In the genomic region with DNA sequence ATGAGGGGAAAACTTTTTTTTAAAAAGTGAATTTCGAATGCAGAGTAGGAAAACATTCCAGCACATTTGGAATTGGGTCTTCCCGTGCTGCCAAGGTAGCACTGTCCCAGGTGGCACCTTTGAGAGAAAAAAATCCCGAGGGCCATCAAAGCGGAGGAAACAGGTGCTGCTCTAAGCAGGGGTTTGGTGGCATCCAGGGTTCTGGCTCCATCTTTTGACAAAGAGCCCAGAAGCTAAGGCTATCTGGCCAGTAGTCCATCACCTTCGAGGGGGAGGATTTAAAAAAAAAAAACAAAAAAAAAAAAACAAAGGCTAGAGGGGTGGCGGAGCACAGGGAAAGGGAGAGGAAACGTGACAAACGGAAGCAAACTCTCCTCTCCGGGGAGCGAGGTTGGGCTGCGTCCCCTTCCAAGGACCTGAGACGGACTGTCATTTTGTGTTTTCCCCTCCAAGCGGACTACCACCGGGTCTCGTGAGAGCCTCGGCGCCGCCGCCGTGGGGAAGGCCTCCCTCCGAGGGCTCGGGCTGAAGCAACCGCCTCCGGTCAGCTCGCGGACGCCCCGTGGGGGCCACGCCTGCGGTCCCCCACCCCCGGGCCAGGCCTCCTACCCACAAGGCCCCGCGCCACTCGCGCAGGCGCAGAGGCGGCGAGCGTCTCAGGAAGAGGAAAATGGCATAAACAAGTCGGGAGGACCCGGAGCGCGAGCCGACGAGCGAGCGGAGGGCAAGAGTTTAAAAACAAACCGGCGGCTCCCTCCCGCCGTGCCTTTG, we compare ENCODE assay signal across 8 mouse cellular contexts. TPM values are rescaled to one million over a fixed set of nuclear protein-coding genes. Genes with fewer than 3 reads are reported as not detected.
A peak's percentile ranks its signal among the peaks of the same experiment; 100 is the strongest.
DNase-seq lines count a peak whose midpoint lies in the region; ATAC-seq lines count a peak whose summit lies in the region.

Gene Pan3 (plus strand): TSS at position 627 of the 771 bp plus-strand sequence.

- no peaks in the 10 kb centered on the region; the same call in 1 of the 2 replicates for H3K4me1 ChIP-seq in hindbrain, embryonic 11.5 days (replicated peaks; ENCODE audit: control insufficient read depth, insufficient read depth, low read length)

- H3K27ac ChIP-seq in hindbrain, embryonic 11.5 days (ENCODE audit: low read depth, low read length): peak within 1 kb of the TSS; percentile 99

- peak; percentile 96 for DNase-seq in MN1 (ENCODE audit: low spot score)
- peak; percentile 97 for DNase-seq in cerebellum, adult 9-10 months
- peak; percentile 83 to 95 for DNase-seq in frontal cortex, adult 2 months (ENCODE audit: extremely low spot score in 1 of 2, low spot score in 1 of 2)
- peak; percentile 95 for DNase-seq in hindbrain, embryonic 11.5 days (ENCODE audit: low spot score)
- DNase-seq in layer of hippocampus, postnatal 10 days (ENCODE audit: low spot score in 2 of 2): peak; percentile 95 to 96
- DNase-seq in lung, postnatal 10 days: peak; percentile 96
- DNase-seq in ovary, postnatal 36 days (ENCODE audit: low spot score): peak; percentile 96
- DNase-seq in thymus, postnatal 25 days: peak; percentile 96

- no peaks in the 10 kb centered on the region for H3K9me3 ChIP-seq in hindbrain, embryonic 11.5 days (ENCODE audit: control insufficient read depth, low read length)

- ATAC-seq in hindbrain, embryonic 11.5 days (ENCODE audit: low FRiP score): peak; percentile 90

- H3K36me3 ChIP-seq in hindbrain, embryonic 11.5 days (ENCODE audit: control insufficient read depth, insufficient read depth, low read length): no peaks in the 10 kb centered on the region

- peak within 1 kb of the TSS; percentile 95 for H3K9ac ChIP-seq in hindbrain, embryonic 11.5 days (ENCODE audit: low read depth, low read length)

- peak within 1 kb of the TSS; percentile 99 for H3K4me3 ChIP-seq in hindbrain, embryonic 11.5 days (ENCODE audit: low read depth, low read length)

- under 1% methylated on average over 44 of the region's 51 CpGs for WGBS in hindbrain, embryonic 11.5 days

- H3K4me2 ChIP-seq in hindbrain, embryonic 11.5 days (replicated peaks; ENCODE audit: low read depth, low read length): peak within 1 kb of the TSS; percentile 77

- H3K27me3 ChIP-seq in hindbrain, embryonic 11.5 days (ENCODE audit: control insufficient read depth, insufficient read depth, low read length): no peaks in the 10 kb centered on the region

RNA-seq across cellular contexts. Expression of gene Pan3, which starts in this region (rescaled TPM):
- polyA plus RNA-seq in frontal cortex, adult 2 months (2012; rRNA removed): 48.7 and 55.7 TPM in 2 replicates
- polyA plus RNA-seq in hindbrain, embryonic 11.5 days (2014; fragmentation: Nextera tagmentation; extraction: Ambion mirVana): 43.6 and 63.8 TPM in 2 replicates
- total RNA-seq in layer of hippocampus, postnatal 10 days (2021): 10 to 100 TPM; 86.9 to 89.7 TPM

Comparison
In these comparisons a context has a peak if more than half of its experiments do, and no peak if none do; other contexts are left out.
1. Peak in every context shown above with its lines: DNase-seq, ATAC-seq, H3K4me3 ChIP-seq and H3K27ac ChIP-seq.